Mouse (Mus musculus): ENCODE measurements around the gene Lctl. TPM values are rescaled to one million over a fixed set of nuclear protein-coding genes. Genes with fewer than 3 reads are reported as not detected.
"Not testable (repeated sequence)": the region's sequence is repeated elsewhere in the genome, so short reads cannot be mapped to it uniquely, and the experiment has no call there.

Gene Lctl
- total and polyA plus RNA-seq, 3 experiments: 0.54 TPM; not detected in 2

- no peak overlapping the region for H3K9ac ChIP-seq (ENCODE audit: control insufficient read depth, low read depth, low read length, poor library complexity, severe bottlenecking)
- H3K27me3 ChIP-seq (ENCODE audit: control insufficient read depth in 1 of 2, insufficient read depth in 2 of 2, low read length in 2 of 2): no peaks in the 10 kb centered on the region
- TF ChIP-seq MAFK (IDR thresholded peaks at IDR 0.05; ENCODE audit: borderline replicate concordance, low read depth, low read length) (no peak), UBTF (IDR thresholded peaks at IDR 0.05; ENCODE audit: borderline replicate concordance, insufficient read depth, low read depth, low read length) (no peak), RAD21 (IDR thresholded peaks at IDR 0.05; ENCODE audit: low read depth, low read length) (no peak), TCF12 (IDR thresholded peaks at IDR 0.05; ENCODE audit: low read depth, low read length) (no peak), SIN3A (IDR thresholded peaks at IDR 0.05; ENCODE audit: low read length) (no peak), NELFE (IDR thresholded peaks at IDR 0.05; ENCODE audit: low read depth, low read length) (no peak), GATA1 (IDR thresholded peaks at IDR 0.05; ENCODE audit: low read depth, low read length) (no peak), SMC3 (IDR thresholded peaks at IDR 0.05; ENCODE audit: low read depth, low read length) (no peak), CHD2 (IDR thresholded peaks at IDR 0.05; ENCODE audit: low read length) (no peak), GABPA (IDR thresholded peaks at IDR 0.05; ENCODE audit: low read depth, low read length) (no peak), ELF1 (IDR thresholded peaks at IDR 0.05; ENCODE audit: low read depth, low read length) (no peak), MYC (IDR thresholded peaks at IDR 0.05; ENCODE audit: low read depth, low read length) (no peak), POLR2AphosphoS2 (IDR thresholded peaks at IDR 0.05; ENCODE audit: low read length) (no peak), TAL1 (IDR thresholded peaks at IDR 0.05; ENCODE audit: low read length) (no peak), POLR2AphosphoS5 (IDR thresholded peaks at IDR 0.05; ENCODE audit: borderline replicate concordance, low read depth, low read length) (no peak)
- no peaks in the 10 kb centered on the region for H3K4me1 ChIP-seq (ENCODE audit: control insufficient read depth in 1 of 2, insufficient read depth in 2 of 2, low read length in 2 of 2)
- H3K27ac ChIP-seq (ENCODE audit: control insufficient read depth, low read depth, low read length): no peak overlapping the region
- DNase-seq (ENCODE audit: low read depth, low spot score): no peak
- no peaks in the 10 kb centered on the region for H3K79me2 ChIP-seq (ENCODE audit: control insufficient read depth, insufficient read depth, low read length, poor library complexity)
- H3K4me3 ChIP-seq (ENCODE audit: control insufficient read depth in 1 of 2, insufficient read depth in 1 of 2, low read depth in 2 of 2, low read length in 2 of 2): no peak overlapping the region
- no peaks in the 10 kb centered on the region; a peak in 1 of 4 replicates for H3K36me3 ChIP-seq (ENCODE audit: control insufficient read depth in 1 of 2, insufficient read depth in 2 of 2, low read length in 2 of 2)
- no peaks in the 10 kb centered on the region for H3K9me3 ChIP-seq (replicated peaks; ENCODE audit: insufficient read depth, low read length)
These were observed 14.7 kb downstream of the Lctl start for GRCm38 (mm10) chr9:64131623-64132022.

DNA sequence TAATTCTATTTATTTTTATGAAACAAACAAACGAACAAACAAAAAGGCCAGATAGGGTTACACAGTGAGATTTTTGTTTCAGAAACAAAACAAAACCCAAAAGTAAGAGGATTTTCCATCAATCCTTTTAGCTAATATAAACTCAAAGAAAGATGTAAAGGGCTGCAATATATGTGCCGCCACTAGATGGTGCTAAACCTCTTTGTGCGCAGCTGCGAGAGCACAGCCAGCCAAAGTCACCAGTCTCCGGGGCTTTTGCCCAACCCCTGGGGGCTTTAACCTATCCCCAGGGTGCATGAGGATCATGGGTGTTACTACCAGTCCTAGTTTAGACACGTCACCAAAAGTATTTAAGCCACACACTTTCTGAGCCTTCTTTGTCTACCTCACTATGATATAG lies 21.9 kb downstream of the Lctl start:
- H3K27me3 ChIP-seq (ENCODE audit: control insufficient read depth in 1 of 2, insufficient read depth in 2 of 2, low read length in 2 of 2); H3K9ac ChIP-seq (ENCODE audit: control insufficient read depth, low read depth, low read length, poor library complexity, severe bottlenecking); H3K9me3 ChIP-seq (replicated peaks; ENCODE audit: insufficient read depth, low read length); H3K4me1 ChIP-seq (ENCODE audit: control insufficient read depth in 1 of 2, insufficient read depth in 2 of 2, low read length in 2 of 2); H3K27ac ChIP-seq (ENCODE audit: control insufficient read depth, low read depth, low read length); H3K4me3 ChIP-seq (ENCODE audit: control insufficient read depth in 1 of 2, insufficient read depth in 1 of 2, low read depth in 2 of 2, low read length in 2 of 2); H3K79me2 ChIP-seq (ENCODE audit: control insufficient read depth, insufficient read depth, low read length, poor library complexity): not testable (repeated sequence)
- H3K36me3 ChIP-seq (ENCODE audit: control insufficient read depth in 1 of 2, insufficient read depth in 2 of 2, low read length in 2 of 2): peaks cover 0 to 29% of the 10 kb centered on the region in 2 experiments; a peak in 2 of 4 replicates
- TF ChIP-seq SMC3 (IDR thresholded peaks at IDR 0.05; ENCODE audit: low read depth, low read length): peak; percentile 34
- TF ChIP-seq CTCF (IDR thresholded peaks at IDR 0.05 in 2 of 3, conservative IDR thresholded peaks at IDR 0.05 in 1 of 3; ENCODE audit: control insufficient read depth in 1 of 3, insufficient read depth in 1 of 3, low read depth in 2 of 3, low read length in 3 of 3, poor library complexity in 1 of 3, severe bottlenecking in 1 of 3): peak; percentile 40 to 66 (median 56)
- peak; percentile 34 for TF ChIP-seq RAD21 (IDR thresholded peaks at IDR 0.05; ENCODE audit: low read depth, low read length)
- peak; percentile 46; the same call in 1 of the 2 replicates for TF ChIP-seq NRF1 (IDR thresholded peaks at IDR 0.05; ENCODE audit: insufficient read depth, low read depth, low read length, poor library complexity, severe bottlenecking)
- DNase-seq (ENCODE audit: low read depth, low spot score): peak; percentile 45
